Mouse (Mus musculus) forebrain, postnatal 0 days (tissue): ENCODE measurements around the gene Igfbp4. TPM values are rescaled to one million over a fixed set of nuclear protein-coding genes. Genes with fewer than 3 reads are reported as not detected.

Experiments
- ATAC-seq: fragments of 200-750 bp; cut with Nextera tagmentation; 2 replicates; pipeline ENCODE4 v1.8.0; 2017; ENCODE audit warnings: mild to moderate bottlenecking, moderate library complexity
- DNase-seq: peaks from one replicate; pipeline ENCODE4 v3.0.0-alpha.2; 2015
- H3K27ac ChIP-seq: fragments of 300-500 bp; sonication (generic); 2 replicates; pipeline ENCODE4 v1.5.1; 2014; ENCODE audit warnings: low read depth, mild to moderate bottlenecking, antibody characterized with exemption, low read length, moderate library complexity, mixed read lengths
- H3K27me3 ChIP-seq: fragments of 300-500 bp; sonication (generic); 2 replicates; pipeline ENCODE4 v1.6.1; 2014; ENCODE audit warnings: mild to moderate bottlenecking, low read length, mixed read lengths; ENCODE audit not compliant: insufficient read depth
- H3K36me3 ChIP-seq: fragments of 300-500 bp; sonication (generic); 2 replicates; pipeline ENCODE4 v1.6.1; 2014; ENCODE audit warnings: mild to moderate bottlenecking, moderate library complexity; ENCODE audit not compliant: insufficient read depth
- H3K4me1 ChIP-seq: fragments of 300-500 bp; sonication (generic); 2 replicates; pipeline ENCODE4 v1.6.1; 2014; ENCODE audit warnings: antibody characterized with exemption; ENCODE audit not compliant: insufficient read depth
- H3K4me2 ChIP-seq: fragments of 300-500 bp; sonication (generic); 2 replicates; pipeline ENCODE4 v1.6.1; 2014; ENCODE audit warnings: low read depth, mild to moderate bottlenecking, moderate library complexity
- H3K4me3 ChIP-seq: fragments of 300-500 bp; sonication (generic); 2 replicates; pipeline ENCODE4 v1.5.1; 2014; ENCODE audit warnings: low read depth, low read length, mixed read lengths
- H3K9ac ChIP-seq: fragments of 300-500 bp; sonication (generic); 2 replicates; pipeline ENCODE4 v1.6.1; 2014; ENCODE audit warnings: mild to moderate bottlenecking
- H3K9me3 ChIP-seq: fragments of 300-500 bp; sonication (generic); 2 replicates; pipeline ENCODE4 v1.6.1; 2016; ENCODE audit warnings: low read length
- CTCF ChIP-seq: sonication (generic); IDR thresholded peaks from 2 replicates; pipeline ENCODE4 v1.5.1; 2016; ENCODE audit warnings: antibody characterized with exemption, control low read depth, low read depth
- WGBS: fragments of 180-500 bp; shearing (Covaris S2); extraction: QIAGEN DNeasy Blood & Tissue Kit; methylation state at CpG from one replicate; pipeline ENCODE4 v1.1.7; 2014; 5-methylcytosine and 5-hydroxymethylcytosine counted together
- polyA plus RNA-seq: library from polyadenylated mRNA; unstranded; fragments of >200 nt; fragmentation: Nextera tagmentation; extraction: Ambion mirVana; gene quantifications from 2 replicates; pipeline ENCODE4 v1.2.1, GENCODE M21; 2015
- total RNA-seq: library from RNA; depleted of rRNA; stranded (reverse); fragments of >200 nt; gene quantifications from 2 replicates; pipeline ENCODE4 v1.2.3, GENCODE M21; 2014

Gene Igfbp4
- total and polyA plus RNA-seq, 2 experiments from 2014 or later = 102 to 128 TPM

DNA sequence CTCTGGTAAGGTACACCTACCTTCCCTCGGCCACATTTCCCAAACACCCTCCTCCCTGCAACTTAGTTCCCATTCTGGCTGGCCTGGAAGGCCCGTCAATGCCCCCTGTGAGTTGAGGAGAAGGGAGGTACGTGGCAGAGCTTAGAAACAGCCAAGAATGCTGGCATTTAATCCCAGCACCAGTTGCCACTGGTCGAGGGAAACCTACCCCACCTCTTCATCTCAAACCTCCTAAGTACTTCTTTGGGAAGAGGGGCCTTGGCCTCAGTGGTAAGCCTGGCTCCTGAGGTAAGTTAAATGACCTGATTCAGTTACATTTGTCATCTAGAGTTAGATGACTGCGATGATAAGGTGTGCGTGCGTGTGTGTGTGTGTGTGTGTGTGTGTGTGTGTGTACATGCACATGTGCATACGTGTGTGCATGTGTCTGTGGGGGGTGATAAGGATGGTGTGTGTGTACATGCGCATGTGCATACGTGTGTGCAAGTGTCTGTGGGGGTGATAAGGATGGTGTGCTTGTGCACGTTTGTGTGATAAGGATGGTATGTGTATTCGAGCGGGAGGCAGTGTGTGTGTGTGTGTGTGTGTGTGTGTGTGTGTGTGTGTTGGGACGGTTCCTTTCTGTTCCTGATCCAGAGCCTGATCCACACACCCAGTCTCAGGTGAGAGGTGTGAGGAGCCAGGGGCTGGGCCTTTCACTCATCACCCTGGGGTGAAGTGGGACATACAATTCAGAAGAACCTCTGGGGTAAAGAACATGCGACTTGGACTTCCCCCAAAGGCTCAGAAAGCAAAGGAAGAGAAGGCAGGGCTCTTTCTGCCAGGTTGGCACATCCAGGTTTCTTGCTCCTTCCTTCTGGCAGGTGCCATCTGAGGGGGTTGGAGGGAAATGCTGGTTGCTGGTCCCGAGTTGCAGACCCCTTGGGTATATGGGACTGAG lies 1.1 kb downstream of the Igfbp4 start:
- DNase-seq (peak; percentile 28), ATAC-seq (no peak)
- Histone ChIP-seq H3K4me3 (peak overlapping the region; percentile 65), H3K9ac (peak overlapping the region; percentile 71), H3K27me3 (no peaks in the 10 kb centered on the region), H3K4me2 (peak overlapping the region; percentile 100), H3K9me3 (no peaks in the 10 kb centered on the region), H3K36me3 (no peaks in the 10 kb centered on the region), H3K4me1 (no peaks in the 10 kb centered on the region), H3K27ac (peak overlapping the region; percentile 80)
- 55% methylated on average over 16 of the region's 16 CpGs for WGBS
- no peak for TF ChIP-seq CTCF

GRCm38 (mm10) chr11:99042834-99043431 lies 1.9 kb downstream of the Igfbp4 start:
- peak overlapping the region; percentile 16; the same call in 1 of the 2 replicates for H3K4me3 ChIP-seq

DNA sequence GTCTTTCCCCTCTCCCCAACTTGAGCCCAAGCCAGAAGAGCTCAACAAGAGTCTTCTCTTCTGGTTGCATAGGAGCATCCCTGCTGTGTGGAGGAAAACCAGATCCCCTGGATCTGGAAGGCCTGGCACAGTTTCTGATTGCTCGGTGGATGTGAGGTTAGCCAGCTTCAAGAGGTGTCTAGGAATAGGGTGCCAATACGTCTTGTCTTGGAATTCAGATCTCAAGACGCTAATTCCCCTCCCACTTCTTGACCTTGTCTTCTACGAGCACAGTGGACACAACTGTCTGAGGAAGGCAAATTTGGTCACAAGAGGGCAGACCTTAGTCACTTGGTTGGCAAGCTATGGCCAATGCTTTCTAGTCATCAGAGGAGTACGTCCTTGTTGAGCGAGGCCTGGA lies 2.6 kb downstream of the Igfbp4 start:
- Histone ChIP-seq H3K9me3 (no peaks in the 10 kb centered on the region), H3K27me3 (no peaks in the 10 kb centered on the region), H3K9ac (no peak overlapping the region), H3K4me3 (no peak overlapping the region), H3K36me3 (0 out of 2 replicates have a peak, but pooled peaks cover 2% of the 10 kb centered on the region), H3K4me2 (no peak overlapping the region), H3K4me1 (no peaks in the 10 kb centered on the region), H3K27ac (no peak overlapping the region)
- ATAC-seq (no peak), DNase-seq (no peak)
- whole genome bisulfite sequencing = 90% methylated on average over 6 of the region's 6 CpGs
- 0 out of 2 replicates have a peak, but pooled peaks have one; percentile 14 for TF ChIP-seq CTCF

More at GRCm38 (mm10) chr11:99042834-99043431, 1.9 kb downstream of the Igfbp4 start:
- no peak for TF ChIP-seq CTCF
- Histone ChIP-seq H3K4me2 (peak overlapping the region; percentile 100), H3K4me1 (no peaks in the 10 kb centered on the region), H3K27me3 (no peaks in the 10 kb centered on the region), H3K9me3 (no peaks in the 10 kb centered on the region), H3K27ac (peak overlapping the region; percentile 46; the same call in 1 of the 2 replicates), H3K36me3 (no peaks in the 10 kb centered on the region), H3K9ac (no peak overlapping the region)
- no peak for DNase-seq
- 49% methylated on average over 12 of the region's 12 CpGs for WGBS
- no peak for ATAC-seq

DNA sequence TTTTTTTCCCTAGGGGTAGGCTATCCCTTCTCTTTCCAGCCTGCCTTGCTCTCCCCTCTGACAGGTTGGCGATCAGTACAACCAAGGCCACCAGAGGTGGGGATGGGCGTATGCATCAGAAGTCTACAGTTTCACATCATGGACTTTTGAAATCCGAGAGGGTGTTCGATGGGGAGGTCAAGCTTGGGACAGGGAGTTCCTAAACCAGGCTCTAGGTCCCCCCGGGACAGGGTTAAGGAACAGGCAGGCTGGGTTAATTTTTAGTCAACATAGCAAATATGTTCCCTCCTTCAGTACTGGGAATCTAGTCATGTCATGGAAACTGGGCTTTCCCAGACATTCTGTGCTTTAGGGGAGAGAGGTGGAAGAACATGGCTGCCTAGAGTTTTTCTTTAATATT lies 3.3 kb downstream of the Igfbp4 start:
- Histone ChIP-seq H3K4me1 (no peaks in the 10 kb centered on the region), H3K4me3 (no peak overlapping the region), H3K9ac (no peak overlapping the region), H3K27ac (no peak overlapping the region), H3K27me3 (no peaks in the 10 kb centered on the region), H3K4me2 (no peak overlapping the region), H3K36me3 (peaks cover 7% of the 10 kb centered on the region; the same call in 1 of the 2 replicates), H3K9me3 (no peaks in the 10 kb centered on the region)
- TF ChIP-seq CTCF = no peak
- WGBS = 88% methylated on average over 5 of the region's 5 CpGs
- DNase-seq (no peak), ATAC-seq (no peak)

DNA sequence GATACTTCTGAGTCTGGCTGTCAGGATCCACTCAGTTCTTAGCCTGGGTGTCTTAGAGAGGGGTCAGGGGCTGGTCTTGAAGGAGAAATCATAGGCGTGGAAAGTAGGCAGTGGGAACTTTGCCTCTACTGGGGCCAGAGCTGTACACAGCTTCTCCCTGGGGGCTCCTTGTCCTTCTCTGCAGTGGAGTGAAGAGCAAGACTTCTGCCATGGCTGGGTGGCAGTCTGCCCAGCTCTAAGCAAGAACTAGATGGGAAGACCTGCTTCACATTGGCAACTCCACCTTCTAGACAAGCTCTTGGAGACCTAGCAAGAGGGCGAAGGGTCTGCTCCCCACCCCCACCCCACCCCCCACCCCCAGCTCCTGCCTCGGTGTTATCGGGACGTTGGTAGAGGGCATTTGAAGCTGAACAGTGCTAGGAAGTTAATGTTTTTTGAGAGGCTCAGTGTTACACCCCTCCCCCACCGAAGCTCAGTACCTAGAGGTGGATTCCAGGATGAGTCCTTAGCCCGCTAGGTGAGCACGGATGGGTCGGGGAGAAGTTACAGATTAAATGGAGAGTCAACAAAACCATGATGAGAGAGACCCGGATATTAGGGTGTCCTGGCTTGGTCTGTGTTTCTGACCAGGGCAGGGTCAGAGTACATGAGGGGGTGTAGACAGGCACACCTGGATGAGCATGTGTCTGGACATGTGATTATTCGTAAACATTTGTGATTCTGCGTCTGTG lies 4.3 kb downstream of the Igfbp4 start:
- H3K27me3 ChIP-seq = no peaks in the 10 kb centered on the region
- no peak for TF ChIP-seq CTCF
- H3K9me3 ChIP-seq = no peaks in the 10 kb centered on the region
- H3K4me1 ChIP-seq = no peaks in the 10 kb centered on the region
- no peak overlapping the region for H3K4me2 ChIP-seq
- 88% methylated on average over 12 of the region's 12 CpGs for WGBS
- H3K27ac ChIP-seq = no peak overlapping the region
- no peak for DNase-seq
- H3K4me3 ChIP-seq = no peak overlapping the region
- no peak overlapping the region for H3K9ac ChIP-seq
- H3K36me3 ChIP-seq = peaks cover 12% of the 10 kb centered on the region; the same call in 1 of the 2 replicates
- ATAC-seq = no peak

DNA sequence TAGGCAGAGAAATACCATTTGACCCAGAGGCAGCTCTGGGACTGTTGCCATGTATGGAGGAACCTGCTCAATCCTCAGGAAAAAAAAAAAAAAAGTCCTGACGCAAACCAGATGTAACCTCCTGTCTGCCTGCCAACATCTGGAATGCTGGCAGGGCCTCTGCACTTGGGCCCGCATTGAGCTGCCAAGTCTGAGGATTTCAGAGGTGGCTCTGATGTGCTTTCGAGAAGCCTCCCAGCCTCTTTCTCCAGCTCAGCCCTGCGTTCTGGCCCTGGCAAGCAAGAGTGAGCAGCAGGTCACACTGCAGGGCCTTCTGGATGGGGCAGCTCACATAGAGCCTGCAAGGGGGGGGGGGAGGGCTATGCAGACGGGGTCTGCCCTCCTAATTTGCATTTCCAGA lies 6.1 kb downstream of the Igfbp4 start:
- Histone ChIP-seq H3K9ac (no peak overlapping the region), H3K9me3 (no peaks in the 10 kb centered on the region), H3K36me3 (peaks cover 12% of the 10 kb centered on the region; the same call in 1 of the 2 replicates), H3K27ac (no peak overlapping the region), H3K4me2 (no peak overlapping the region), H3K4me1 (no peaks in the 10 kb centered on the region), H3K27me3 (no peaks in the 10 kb centered on the region), H3K4me3 (no peak overlapping the region)
- no peak for ATAC-seq
- 37% methylated on average over 5 of the region's 5 CpGs for WGBS
- TF ChIP-seq CTCF = no peak
- no peak for DNase-seq
